Mouse (Mus musculus) thymus, postnatal 4 days (tissue): ENCODE results near the gene Aacs.
A peak's percentile ranks its signal among the peaks of the same experiment; 100 is the strongest.
"Not testable (repeated sequence)": the region's sequence is repeated elsewhere in the genome, so short reads cannot be mapped to it uniquely, and the experiment has no call there.

ENCODE experiments used
- DNase-seq: peaks from one replicate; pipeline ENCODE4 v3.0.0; 2021

Gene Aacs

DNA sequence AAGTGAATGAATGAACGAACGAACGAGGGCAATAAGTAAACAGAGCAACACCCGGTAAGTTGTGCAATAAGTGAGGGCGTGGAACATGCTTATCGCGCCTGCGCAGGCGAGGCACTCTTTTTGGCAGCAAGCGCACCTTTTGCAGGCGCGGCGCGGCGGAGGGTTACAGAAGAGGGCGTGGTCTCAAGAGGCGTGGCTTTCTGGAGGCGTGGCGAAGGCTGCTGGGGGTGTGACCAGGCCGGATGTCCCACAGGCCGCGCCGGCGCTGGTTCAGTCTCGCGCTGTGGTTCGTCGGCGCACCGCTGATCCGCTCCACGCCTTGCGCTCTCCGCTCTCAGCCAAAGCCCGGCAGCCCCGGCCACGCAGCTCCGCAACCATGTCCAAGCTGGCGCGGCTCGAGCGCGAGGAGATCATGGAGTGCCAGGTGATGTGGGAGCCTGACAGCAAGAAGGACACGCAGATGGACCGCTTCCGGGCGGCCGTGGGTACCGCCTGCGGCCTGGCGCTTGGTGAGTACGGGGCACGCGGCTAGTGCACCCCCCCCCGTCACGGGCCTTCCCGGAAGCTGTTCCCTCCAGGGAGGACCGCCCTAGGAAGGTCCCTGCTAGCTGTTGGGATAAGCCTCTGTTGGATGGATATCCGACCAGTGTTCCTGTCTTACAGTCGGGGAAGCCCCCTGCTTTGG is at the start of gene Aacs:
Aacs (plus strand) TSS at position 214 of the 685 bp plus-strand sequence.
- peak; percentile 99 for DNase-seq

DNA sequence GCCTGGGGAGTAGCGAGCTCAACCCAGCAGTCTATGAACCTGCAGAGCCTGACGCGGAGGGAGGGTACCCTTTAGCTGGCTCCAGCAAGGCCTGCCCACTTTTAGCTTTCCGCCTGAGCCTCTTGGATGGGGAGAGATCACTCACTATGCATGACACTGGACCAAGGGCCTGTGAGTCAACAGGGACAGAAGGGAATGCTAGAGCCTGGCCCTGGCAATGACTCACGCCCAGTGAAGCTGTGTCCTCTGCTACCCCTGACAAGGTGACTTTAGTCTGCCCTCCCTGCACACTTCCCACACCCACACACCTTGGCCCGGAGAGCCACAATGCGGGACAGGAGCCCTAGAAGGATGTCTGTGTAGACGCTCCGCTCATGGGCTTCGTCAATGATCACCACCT is 49.3 kb upstream of the Aacs start:
- no peak for DNase-seq

DNA sequence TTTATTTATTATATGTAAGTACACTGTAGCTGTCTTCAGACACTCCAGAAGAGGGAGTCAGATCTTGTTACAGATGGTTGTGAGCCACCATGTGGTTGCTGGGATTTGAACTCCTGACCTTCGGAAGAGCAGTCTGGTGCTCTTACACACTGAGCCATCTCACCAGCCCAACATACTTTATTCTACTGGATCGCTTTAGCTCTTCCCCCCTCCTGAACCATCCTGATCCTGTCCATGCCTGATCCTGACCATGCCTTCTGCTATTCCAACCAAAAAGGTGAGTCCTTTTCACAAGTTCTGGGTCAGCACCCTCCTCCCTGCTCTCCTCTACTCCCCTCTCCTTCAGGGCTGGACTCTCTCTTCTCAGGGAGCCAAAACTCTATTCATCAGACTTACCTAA is 43.3 kb upstream of the Aacs start:
- DNase-seq, result not testable (repeated sequence)

DNA sequence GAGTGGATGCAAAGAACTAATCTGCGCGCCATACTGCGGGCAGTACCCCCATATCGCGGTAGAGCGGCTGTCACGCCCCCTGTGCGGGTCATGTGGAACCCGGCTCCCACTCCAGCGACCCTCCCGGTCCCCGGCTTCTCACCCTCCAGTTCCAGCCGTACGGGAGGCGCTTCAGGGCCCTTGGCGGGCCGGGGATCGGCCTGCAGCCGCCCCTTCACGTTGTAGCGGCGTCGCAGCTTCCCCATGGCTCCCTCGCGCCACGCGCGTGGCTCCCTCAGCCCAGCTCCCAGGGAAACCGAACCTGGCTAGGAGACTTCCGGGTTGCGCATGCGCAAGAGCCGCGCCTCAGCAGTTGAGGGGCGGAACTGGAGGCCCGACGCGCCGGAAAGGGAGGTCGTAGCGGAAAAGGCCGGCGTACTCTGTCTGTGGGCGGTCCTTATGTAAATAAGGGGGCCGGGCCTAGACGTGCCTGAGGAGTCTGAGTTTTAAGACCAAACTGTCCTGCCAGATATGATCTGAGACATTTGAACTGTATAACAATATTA is 41.7 kb upstream of the Aacs start, which contains the start of gene Dhx37:
Dhx37 (minus strand) TSS at position 329 of the 545 bp plus-strand sequence.
- peak; percentile 95 for DNase-seq

DNA sequence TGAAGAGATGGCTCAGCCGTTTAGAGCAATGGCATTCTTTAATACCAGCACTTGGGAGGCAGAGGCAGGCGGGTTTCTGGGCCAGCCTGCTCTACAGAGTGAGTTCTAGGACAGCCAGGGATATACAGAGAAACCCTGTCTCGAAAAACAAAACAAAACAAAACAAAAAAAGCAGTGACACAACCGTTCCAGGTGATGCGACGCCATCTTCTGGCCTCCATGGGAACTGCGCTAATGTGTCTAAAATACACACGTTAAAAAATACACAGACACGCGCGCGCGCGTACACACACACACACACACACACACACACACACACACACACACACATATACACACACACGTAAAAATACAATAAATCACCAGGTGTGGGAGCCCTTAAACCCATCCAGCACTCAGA is 41.3 kb upstream of the Aacs start:
- DNase-seq, result peak; percentile 49

DNA sequence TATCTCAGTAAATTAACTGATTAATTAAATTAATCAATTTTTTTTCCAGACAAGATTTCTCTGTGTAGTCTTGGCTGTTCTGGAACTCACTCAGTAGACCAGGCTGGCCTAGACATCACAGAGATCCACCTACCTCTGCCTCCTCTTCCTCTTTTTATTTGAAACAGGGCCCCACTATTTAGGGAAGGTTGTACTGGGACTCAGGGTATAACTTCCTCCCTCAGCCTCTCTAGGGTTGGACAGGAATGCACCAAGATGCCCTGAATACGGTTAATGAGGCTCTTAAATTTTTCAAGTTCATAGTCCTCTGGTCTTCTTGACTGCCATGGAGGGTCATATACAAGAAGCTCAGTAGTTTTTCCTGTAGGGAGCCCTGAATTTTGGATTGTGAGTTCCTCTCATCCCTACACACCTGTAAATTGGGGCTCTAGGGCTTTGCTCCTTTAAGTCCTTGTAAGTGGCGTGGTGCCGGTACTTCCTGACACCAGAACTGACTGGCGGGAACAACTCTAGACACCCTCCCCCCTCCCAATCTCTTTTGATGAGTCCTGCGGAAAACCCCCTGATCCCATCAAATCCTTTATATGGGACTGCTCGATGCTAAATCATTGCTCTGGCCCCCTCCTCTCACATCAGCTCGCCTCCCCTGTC is 34.9 kb upstream of the Aacs start:
- no peak for DNase-seq

DNA sequence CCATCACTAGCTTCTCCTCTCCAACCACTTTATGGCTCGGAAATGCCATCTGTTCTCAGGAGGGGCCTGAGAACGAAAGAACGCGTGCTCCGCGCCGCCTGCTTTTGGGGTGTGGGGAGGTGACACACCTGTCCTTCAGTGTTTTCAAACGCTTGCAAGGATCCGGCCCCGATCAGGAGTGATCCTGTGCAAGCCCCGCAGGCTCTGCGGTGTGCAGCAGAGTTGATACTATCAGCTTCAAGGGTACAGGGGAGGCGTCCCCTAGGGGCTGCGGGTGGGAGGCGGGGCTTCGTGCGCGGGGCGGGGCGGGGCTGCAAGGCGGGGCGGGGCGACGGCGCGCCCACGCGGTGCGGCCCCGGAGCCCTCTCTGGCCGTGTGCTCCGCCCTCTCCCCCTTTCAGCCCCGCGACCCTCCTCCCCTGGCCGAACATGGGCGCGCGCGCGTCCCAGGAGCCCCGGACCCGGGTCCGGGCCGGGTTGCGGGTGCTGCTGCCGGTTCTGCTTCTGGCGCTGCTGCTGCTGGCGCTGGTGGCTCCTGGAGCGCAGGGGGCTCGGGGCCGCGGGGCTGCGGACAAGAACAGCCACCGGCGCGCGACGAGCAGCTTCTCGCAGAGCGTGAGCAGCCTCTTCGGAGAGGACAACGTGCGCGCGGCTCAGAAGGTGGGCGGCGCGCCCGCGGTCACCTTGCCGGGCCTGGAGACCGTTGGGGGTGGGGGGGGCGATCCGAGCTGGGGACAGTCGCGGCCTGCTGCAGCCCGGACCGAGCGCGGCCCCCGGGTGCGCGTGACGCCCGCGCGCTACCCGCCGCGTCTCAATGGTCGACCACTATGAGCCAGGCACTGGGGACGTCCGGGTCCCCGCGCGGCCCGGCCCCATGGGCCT is 34.1 kb upstream of the Aacs start, which contains the start of gene Bri3bp:
Bri3bp (plus strand) TSS at position 335 of the 881 bp plus-strand sequence.
- peak; percentile 82 for DNase-seq

DNA sequence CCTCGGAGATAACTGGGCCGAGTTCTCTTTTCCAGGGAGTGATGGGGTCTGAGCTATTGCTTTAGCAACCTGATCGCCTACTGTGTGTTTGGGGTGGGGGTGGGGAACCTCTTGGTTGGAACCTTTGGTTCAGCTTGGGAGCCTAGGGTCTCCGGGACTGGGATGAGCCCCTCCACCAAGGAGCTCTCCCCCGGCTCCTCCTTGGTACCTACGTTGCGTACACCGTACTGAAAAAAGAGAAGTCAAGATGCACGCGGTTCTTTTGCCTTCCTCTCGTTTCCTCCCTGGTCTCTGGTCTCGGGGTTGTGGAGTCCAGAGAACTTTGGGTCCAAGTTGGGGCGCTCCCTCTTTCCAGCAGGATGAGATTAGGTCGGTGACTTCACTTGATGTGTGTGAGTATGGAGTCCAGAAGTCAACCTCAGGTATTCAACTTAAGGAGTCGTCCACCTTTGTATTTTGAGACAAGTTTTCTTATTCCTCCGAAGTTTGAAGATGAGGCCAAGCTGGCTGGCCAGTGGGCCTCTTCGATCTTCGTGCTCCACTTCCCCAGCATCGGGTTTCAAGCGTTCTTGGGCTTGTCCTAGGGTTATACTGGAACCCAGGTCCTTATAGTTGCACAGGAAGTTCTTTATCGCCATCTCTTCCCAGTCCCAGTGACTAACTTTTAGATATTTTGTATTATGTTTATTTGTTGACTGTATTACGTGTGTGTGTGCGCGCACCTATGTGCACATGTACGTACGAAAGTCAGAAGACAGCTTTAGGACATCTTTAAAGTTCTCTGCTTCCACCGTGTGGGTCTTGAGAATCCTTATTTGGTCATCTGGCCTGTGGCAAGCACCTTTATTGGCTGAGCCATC is 33.2 kb upstream of the Aacs start:
- peak; percentile 36 for DNase-seq

DNA sequence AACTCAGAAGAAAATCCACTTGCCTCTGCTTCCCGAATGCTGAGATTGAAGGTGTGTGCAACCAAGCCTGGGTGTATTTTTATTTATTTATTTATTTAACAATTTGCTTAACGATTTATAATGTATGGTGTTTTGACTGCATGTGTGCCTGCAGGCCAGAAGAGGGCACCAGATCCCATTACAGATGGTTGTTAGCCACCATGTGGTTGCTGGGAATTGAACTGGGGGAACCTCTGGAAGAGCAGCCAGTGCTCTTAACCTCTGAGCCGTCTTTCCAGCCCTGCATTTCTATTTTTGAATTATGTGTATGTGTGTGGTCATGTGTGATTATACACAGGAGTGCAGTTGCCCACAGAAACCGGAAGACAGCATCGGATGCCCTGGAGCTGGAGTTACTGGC is 32.3 kb upstream of the Aacs start:
- no peak for DNase-seq

DNA sequence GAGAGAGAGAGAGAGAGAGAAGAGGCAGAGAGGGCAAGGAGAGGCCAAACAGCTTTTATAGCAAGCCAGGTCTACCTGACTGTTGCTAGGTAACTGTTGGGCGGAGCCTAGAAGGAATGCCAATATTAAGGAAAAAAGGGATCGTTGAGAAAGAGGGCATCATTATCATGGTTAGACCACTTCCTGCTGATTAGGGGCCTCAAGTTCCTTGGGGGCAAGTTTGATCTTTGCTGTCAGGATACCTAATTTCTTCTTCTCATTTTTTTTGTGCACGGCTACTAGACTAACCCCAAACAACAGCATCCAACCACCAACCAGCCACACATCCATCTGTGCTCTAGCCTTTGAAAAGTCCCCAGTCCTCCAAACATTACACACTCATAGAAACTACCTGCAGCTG is 31.7 kb upstream of the Aacs start:
- DNase-seq, result no peak

DNA sequence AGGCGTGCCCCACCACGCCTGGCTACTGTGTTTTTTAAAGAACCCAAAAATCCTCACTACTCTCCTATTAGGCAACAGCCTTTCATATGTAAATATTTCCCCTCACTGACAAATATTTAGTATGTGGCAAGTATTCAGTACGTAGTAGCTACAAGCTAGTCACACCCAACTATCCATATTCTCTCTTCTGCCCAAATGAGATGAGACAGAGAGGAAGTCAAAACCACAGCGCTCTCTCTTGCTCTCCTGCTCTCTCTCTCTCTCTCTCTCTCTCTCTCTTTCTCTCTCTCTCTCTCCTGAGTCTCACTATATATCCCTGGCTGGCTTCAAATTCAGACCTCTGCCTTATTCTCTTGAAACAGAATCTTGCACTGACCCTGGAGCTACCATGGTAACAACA is 31.1 kb upstream of the Aacs start:
- no peak for DNase-seq

DNA sequence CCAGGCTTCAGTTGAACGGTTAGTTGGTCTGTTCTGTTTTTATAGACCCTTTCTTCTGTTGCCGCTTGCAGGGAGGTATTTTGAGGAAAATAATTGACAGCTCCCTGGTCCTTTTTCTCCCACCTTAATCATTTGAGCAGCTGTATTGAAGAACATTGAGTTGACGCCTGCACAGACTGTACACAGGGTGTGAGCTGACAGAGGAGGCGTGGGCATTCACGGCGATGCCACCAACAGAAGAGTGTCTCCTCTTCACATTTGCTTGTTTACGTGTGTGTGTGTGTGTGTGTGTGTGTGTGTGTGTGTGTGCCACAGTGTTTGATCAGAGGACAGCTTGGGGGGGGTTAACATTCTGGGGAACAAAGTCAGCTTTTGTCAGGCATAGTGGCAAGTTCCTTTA is 29.3 kb upstream of the Aacs start:
- DNase-seq, result no peak

DNA sequence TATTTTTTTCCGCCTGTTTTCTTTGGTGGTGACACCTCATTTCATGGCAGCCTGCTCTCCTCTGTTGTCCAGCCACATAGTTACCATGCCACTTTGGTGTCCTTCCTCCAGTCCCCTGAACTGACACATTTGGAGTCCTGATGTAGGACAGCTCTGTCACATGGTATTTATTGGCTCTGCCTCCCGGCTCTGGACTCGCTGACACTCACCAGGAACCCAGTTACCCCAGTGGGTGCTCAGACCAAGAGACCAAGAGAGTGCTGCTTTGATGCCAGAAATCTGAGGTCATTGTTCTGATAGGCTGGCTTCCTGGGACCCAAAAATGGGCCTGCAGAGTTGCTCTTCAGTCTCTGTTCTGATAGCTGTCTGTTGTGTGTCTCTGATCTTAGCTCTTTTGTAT is 27.6 kb upstream of the Aacs start:
- no peak for DNase-seq

DNA sequence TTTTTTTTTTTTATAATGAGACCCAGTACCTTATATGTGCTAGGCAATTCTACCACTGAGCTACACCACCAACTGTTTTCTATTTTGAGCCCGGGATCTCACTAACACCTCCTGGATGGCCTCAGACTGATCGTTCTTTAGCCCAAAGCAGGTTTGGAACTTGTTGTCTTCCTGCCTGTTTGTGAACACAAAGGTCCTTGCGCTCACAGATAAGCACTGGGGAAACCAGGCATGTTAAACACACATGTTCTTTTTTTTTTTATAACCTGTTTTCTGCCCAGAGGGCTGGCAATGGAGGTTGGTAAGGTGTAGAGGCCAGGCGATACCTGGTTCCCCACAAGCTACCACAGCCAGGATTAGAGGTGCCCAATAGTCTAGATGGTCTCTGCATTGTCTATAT is 27.0 kb upstream of the Aacs start:
- DNase-seq, result no peak

DNA sequence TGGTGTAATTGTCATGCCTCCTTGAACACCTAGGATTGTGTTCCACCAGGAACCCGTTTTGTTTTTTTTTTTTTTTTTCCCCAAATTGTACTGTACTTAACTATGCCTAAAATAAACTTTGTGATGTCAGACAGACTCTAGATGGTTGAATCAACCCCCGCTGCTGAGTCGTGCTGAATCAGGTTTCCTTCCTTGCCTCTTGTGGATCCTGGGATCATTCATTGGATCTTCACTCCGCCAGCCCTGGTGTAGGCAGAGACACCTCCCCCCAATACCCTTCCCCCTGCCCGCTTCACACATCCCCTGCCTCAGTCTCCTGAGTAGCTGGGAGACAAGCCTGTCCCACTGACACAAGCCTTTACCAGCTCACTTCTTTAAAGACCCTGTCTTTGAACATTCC is 26.3 kb upstream of the Aacs start:
- no peak for DNase-seq

DNA sequence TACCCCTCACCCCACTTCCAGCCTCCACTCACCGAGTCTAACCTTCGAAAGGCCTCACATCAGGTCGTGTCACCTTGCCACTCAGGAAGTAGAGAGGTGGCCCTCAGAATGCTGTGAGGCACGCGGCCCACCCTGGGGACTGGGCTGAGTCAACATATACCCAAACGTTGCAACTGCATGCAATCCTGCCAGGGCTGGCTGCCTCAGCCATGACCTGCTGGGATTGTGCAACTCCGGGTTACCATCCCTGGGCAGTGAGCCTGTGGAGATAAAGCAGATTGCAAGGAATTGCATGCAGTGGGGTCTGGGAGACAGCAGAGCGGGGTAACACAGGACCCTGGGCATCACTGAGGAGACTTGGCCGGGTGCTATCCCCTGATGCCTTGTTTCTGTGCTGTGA is 23.0 kb upstream of the Aacs start:
- DNase-seq, result no peak

DNA sequence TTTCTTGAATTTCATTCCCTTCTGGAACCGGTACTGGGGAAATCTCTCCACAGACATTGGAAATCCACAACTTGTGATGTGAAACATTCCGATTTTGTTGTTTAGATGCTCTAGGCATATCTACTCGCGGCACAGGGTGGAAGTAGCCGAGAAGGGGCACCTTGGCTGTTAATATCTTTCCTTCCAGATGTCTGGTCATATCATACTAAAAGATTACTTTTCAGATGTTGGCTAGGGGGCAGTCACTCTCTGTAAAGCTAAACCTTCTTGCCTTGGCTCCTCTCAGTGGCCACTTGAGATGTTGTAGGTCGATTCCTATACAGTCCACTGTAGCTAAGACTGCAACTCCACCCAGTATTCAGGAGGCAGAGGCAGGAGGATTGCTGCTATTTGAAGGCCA is 19.5 kb upstream of the Aacs start:
- no peak for DNase-seq

DNA sequence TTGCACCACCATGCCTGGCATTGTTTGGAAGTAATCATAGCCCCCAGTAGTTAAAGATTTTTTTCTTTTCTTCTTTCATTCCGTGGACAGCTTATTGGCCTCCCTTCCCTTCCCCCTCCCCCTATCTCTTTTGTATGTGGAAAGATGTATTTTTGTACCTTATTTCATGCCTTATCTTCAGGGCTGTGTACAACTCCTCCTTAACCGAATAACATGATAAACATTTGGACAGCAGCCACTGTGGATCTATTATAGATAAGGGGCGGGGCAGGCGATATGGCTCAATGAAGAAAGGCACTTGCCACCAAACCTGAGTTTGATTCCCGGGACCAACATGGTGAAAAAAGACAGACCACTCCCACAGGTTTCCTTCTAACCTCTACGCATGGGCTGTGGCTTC is 18.1 kb upstream of the Aacs start:
- no peak for DNase-seq

DNA sequence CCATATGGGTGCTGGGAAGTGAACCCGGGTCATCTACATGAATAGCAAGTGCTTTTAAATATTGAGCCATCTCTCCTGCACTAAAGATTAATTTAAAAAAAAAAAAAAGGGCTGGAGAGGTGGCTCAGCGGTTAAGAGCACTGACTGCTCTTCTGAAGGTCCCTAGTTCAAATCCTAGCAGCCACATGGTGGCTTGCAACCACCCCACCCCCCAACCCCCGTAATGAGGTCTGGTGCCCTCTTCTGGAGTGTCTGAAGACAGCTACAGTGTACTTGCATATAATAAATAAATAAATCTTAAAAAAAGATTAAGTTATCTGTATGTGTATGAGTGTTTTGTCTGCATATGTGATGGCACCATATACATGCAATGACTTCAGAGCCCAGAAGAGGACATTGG is 15.0 kb upstream of the Aacs start:
- no peak for DNase-seq

DNA sequence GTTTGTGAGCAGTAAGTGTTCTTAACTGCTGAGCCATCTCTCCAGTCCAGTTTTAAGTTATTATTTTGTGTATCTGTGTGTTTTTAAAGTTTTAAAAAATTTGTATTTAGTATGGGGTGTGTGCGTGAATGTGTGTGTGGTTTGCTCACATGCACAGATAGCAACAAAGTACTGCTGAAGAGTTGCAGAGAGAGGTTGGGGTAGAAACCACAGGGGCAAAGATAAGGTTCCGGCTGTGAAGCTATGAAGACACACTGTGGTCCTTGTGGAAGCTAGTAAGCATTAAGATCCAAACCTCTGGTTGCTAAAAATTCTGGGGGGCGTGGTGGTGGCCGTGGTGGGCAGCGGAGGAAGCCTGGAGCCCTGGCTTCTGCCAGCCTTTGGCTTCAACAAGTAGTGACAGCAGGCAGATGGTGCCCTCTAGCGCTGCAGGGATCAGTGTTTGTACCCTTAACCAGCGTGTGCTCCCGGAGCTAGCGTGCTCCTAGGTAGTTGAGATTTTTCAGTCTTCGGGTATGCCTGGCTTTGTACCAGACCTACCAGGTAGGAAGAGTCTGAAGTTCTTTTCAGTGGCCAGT is 13.7 kb upstream of the Aacs start:
- DNase-seq, result peak; percentile 83

DNA sequence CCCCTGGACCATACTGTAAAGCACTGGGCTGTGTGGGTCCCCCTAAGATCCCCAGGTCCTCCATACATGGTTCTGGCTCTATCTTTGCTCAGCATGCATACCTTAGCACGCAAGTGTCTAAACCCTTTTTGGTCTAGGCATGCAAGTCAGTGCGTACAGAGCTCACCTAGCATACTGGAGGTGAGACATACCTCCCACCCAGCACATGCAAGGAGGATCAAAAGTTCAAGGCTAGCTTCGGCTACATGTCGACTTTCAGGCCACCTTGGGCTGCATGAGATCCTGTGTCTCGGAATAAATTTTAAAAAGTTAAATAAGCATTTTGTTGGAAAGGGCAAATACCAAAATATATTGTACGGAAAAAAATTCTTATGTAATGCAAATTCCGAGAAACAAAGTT is 10.4 kb upstream of the Aacs start:
- no peak for DNase-seq

DNA sequence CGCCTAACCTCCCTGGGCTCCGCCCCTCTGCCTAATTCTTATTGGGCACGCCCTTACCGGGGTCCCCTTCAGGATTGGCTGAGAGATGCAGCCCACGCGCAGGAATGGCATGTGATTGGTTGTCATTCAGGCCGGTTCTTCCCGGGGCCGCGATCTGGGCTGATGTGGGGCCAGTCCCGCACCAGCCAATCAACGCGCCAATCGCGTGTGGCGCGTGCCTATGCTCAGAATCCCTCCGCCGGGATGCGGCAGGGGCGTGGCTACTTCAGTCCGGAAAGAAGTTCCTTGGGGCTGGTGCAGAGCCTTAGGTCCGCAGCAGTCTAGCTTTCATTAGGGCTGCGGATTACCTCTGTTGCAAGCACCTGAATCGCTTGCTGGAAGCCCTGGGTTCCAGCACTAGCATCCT is 9.9 kb upstream of the Aacs start:
- peak; percentile 94 for DNase-seq
